Mouse (Mus musculus): Measurements from ENCODE around the gene Bahcc1.

DNA sequence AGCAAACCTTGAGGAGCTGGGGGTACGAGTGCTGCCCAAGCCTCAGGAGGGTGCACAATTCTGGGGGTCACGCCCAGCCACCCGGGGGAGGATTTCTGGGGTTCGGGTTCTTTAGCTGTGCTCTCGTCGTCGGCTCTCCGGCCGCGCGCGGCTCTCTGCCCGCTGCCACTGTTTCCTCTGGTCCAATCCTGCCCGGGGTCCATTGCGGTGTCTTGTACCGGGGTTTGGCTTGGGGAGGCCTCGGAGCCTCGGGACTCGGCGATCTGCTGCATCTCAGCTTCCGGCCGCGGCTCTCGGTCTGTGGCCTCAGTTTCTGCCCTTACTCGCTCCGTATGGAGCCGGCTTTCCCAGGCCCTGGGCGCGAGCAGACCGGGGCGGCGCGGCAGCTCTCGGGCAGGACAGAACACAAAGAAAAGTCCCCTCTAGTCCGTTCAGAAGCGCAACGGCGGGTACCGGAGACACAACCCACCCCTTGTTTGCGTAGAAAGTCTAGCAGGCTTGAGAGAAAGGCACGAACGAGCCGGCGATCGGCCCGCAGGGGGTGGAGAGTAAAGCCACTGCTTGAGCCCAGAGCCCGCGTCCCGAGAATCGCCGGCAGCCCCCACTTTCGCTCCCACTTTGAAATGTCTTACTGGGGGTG is 1.5 kb downstream of the Bahcc1 start:
- TF ChIP-seq CTCF (IDR thresholded peaks at IDR 0.05; ENCODE audit: insufficient read depth, low read depth, low read length) = no peak
- TF ChIP-seq POLR2A (IDR thresholded peaks at IDR 0.05; ENCODE audit: insufficient read depth, low read depth, low read length) = peak; percentile 11; the same call in 1 of the 2 replicates
